Mouse (Mus musculus): ENCODE results near the gene Creb5. TPM values are rescaled to one million over a fixed set of nuclear protein-coding genes. Genes with fewer than 3 reads are reported as not detected.

Creb5 gene
- polyA plus RNA-seq, 1 experiment from 2014 or later = 10.0 TPM

DNA sequence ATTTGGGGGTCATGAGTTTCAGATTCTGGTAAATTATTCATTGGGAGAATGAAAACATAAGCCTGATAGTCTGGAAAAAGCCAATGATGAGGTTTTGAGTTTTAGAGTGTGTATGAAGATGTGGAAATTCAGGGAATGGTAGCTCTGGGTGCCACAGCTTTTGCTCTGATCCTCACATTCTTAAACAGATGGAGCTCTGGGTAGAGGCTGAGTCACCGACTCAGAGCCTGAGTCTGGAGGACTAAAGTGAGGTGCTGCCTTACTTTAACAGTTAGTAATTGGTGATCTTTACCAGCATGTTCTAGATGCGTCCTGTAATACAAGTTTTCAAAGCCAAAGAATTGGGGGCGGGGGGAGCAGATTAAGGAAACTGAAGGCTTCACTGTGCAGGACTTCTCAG, 454.2 kb downstream of the Creb5 start:
- no peak for ATAC-seq (ENCODE audit: insufficient read depth, low FRiP score)
- 83% methylated on average over 3 of the region's 3 CpGs for WGBS

More for the DNA sequence above, 454.2 kb downstream of the Creb5 start:
- no peaks in the 10 kb centered on the region for H3K27me3 ChIP-seq (ENCODE audit: control insufficient read depth, insufficient read depth, low read length)
- no peaks in the 10 kb centered on the region for H3K9me3 ChIP-seq (replicated peaks; ENCODE audit: control insufficient read depth, low read length)
- H3K4me2 ChIP-seq (ENCODE audit: low read depth, low read length) = no peak overlapping the region
- no peaks in the 10 kb centered on the region for H3K36me3 ChIP-seq (ENCODE audit: control insufficient read depth, insufficient read depth, low read length)
- no peak overlapping the region for H3K9ac ChIP-seq (ENCODE audit: low read length)
- no peak overlapping the region for H3K27ac ChIP-seq (ENCODE audit: low read length)
- H3K4me1 ChIP-seq (ENCODE audit: control insufficient read depth, insufficient read depth, low read length) = no peaks in the 10 kb centered on the region
- no peak overlapping the region for H3K4me3 ChIP-seq (replicated peaks; ENCODE audit: low read length)

Other genes with a start within 250 kb of the Creb5 start
- 8.3 and 8.6 TPM in 2 replicates for gene Jazf1, start 218.6 kb upstream of the Creb5 start, polyA plus RNA-seq (2015; fragmentation: Nextera tagmentation; extraction: Ambion mirVana)